Mouse (Mus musculus) ovary, postnatal 10 days (tissue): ENCODE results near the gene Dscam.
A peak's percentile ranks its signal among the peaks of the same experiment; 100 is the strongest.

Experiments
- DNase-seq: peaks from one replicate; pipeline ENCODE4 v3.0.0; 2022; ENCODE audit warnings: low spot score

The Dscam gene

DNA sequence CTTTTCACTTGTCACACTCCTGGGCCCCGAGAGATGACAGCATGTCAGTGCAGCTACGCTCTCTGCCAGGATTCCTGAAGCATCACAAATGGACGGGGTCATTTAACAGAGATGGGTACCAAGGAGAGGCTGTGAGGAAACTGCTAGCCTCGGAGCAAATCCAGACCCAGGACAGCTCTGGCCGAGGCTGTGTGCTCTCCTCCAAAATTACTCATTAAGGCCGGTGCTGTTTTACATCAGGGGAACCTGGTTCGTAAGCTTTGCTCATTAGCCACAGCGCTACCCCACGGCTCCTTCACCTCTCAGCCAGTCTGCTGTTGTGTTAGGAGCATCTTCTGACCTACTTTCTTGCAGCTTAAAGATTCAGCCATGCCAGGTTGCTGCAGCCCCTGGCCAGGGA lies 449.3 kb downstream of the Dscam start:
- no peak for DNase-seq

DNA sequence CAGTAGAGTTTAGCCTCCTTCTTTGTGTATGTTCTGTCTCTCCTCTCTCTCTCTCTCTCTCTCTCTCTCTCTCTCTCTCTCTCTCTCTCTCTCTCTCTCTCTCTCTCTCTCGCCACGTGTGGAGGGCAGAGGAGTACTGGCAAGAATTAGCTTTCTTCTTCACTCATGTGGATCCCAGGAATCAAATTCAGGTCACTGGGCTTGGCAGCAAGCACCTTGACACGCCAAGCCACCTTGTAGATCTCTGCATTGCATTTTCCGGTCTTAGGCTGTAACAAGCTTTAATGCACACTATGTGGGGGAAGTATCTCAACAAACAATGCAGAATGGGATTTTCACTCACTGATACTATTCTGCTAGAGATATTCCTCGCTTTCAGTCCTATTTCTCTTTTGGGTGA lies 449.9 kb downstream of the Dscam start:
- DNase-seq, result no peak

DNA sequence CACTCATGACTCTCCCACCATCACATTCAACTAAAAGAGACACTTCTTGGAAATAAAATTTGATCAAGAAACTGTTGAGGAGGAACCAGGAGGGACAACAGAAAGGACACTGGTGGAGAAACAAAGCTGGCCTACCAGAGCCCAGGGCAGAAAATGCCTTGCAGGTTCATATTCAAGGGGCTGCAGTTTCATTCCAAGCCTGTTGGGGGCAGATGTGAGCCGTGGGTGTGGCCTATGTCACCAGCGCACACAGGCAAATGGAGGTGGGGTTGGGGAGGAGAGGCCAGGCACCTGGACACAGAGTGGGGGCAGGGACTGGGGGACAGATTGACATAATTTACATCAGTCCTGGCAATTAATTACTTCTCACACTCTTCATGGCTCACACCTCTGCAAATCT lies 452.3 kb downstream of the Dscam start:
- no peak for DNase-seq

DNA sequence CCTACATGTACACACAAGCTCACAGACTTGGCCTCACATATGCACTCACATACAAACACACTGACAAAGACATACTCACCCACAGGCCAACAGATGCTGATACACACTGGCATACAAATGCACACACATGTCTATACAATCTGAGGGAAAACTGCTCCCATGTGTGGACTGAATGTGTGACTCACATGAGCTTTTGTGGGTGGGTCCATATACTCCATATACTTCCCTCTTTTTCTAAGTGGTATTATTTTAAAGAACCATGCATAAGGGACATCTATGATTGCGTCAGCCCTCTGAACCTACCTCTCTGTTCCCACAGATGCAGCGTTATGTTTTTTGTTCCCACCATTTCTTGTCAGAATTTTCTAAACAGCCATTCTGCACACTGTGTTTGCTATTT lies 453.9 kb downstream of the Dscam start:
- no peak for DNase-seq

DNA sequence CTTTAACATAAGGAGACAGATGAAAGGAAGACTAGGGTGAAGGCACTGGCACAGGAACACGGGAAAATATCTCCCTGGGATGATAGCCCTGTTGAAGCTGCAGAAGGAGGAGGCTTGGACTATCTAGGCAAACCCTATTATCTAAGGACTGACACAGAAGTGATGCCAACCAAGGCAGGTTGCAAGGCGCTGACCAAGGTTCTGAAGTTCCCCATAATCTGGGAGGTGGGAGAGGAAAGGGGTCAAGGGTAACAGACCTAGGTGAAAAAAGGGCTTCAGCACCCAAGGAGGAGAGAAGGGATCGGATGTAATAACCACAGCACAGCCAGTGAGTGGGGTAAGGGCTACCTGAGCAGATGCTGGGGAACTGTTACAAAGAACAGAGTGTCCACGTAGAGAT lies 458.6 kb downstream of the Dscam start:
- no peak for DNase-seq

DNA sequence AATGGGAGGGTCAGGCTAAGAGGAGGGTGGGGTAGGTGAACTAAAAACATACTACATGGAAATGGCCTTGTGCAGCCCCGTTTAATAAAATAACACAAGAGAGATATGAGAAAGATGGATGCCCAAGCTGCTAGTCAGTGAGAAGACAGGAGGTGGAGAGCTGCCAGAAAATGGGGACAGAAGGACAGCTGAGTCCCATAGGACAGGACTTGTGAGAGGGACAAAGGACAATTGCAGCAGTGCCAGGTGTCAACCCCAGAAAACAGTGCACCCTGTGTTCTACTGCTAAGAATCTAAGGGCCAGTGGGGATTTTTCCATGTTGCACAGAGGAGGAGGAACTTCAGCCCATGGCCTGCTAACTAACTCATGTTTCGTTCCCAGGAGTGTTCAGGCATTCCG lies 470.0 kb downstream of the Dscam start:
- DNase-seq, result no peak

DNA sequence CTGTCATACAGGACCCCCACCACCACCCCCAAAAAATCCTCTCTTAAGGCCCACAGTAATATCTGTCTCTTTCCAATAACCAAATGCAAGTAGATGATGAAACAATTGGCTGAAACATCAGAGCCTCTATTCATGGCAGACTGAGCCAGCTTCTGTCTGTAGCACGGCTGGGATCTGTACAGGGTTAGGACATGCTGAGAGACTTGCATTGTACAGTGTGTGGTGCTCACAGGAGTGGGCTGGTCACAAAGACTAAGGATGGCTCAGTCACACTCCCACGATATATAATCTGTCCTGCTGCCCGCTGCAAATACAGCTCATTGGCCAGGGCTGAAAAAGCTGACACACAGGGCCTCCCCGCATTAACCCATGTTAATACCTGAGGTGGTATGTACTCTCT lies 474.7 kb downstream of the Dscam start:
- no peak for DNase-seq

DNA sequence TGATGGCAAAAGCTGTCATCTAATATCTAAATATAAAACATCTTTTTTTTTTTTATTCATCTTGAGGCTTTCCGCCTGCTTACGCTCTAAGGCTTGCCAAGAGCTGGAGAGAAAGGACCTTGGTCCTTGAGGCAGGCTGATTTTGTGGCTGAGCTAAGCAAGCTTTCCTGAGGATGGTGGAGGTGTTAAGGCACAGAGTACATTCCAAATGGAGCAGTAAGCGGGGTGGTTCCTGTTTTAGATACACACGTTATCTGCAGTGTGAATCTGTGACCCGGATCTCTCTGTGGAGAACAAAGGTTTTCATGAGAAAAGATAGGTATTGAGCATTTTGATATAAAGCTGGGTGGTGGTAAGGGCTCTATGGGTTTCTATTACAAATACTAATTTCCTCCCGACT lies 479.0 kb downstream of the Dscam start:
- DNase-seq, result no peak

DNA sequence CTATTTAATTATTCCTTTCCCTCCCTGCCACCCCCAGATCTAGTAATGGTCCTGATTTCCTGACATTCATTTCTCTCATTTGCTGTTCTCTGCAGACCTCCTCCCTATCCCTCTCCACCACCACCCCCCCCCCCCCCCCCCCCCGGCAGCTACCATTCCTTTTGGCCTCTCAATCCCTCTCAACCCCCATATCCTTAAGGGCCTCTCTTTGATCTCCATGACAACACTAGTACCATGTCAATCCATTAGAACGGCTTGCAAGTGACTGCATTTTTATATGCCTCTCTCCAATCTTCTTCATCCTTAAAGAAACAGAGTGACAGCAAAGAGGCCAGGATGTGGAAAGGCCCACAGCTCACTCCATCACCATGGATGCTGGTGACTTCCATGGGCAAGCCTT lies 480.5 kb downstream of the Dscam start:
- DNase-seq, result no peak

DNA sequence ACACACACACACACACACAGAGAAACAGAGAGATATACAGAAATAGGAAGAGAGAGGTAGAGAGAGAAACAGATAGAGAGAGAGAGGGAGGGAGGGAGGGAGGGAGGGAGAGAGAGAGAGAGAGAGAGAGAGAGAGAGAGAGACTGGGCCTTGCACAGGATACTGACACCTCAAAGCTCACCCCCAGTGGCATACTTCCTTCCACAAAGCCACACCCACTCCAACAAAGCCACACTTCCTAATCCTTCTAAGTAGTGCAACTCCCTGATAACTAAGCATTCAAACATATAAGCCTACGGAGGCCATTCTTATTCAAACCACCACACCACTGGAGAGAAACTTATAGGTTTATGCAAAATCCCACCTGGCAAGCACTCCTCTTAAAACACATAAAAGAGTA lies 481.1 kb downstream of the Dscam start:
- DNase-seq, result no peak

DNA sequence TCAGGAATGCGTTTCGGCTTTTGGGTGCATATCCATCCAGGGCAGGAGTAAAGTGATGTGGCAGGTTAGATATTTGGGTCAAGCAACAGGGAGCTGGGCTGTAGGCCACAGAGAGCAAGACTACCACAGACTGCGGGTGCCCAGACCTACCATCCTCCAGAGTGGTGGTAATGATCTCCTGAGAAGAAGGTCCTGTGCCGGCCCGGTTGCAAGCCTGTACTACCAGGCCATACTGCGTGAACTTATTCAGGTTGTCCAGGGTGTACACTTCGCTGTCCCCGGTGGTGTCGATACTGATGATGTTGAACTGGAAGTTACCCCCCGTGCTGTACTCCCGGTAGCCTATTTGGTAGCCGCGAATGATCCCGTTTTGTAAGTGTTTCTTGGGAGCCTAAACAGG lies 485.5 kb downstream of the Dscam start:
- DNase-seq, result no peak

DNA sequence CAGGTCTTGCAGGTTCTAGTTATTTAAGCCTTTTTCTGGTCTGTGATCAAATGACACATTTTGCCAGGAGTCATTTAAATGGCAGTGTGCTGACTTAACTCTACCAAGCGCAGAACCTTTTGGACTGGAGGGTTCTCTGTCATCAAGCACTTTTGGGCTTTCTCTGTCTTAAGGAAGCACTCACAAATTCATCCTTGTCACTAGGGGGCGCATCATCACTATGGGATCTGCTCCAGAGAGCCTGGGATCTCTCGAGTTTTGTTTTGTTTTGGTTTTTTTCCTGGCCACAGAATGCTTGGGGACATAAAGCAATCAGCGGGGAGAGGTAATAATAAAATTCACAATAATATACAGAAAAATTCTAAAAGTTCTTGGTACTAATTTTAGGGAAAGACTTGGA lies 486.0 kb downstream of the Dscam start:
- peak; percentile 21 for DNase-seq

DNA sequence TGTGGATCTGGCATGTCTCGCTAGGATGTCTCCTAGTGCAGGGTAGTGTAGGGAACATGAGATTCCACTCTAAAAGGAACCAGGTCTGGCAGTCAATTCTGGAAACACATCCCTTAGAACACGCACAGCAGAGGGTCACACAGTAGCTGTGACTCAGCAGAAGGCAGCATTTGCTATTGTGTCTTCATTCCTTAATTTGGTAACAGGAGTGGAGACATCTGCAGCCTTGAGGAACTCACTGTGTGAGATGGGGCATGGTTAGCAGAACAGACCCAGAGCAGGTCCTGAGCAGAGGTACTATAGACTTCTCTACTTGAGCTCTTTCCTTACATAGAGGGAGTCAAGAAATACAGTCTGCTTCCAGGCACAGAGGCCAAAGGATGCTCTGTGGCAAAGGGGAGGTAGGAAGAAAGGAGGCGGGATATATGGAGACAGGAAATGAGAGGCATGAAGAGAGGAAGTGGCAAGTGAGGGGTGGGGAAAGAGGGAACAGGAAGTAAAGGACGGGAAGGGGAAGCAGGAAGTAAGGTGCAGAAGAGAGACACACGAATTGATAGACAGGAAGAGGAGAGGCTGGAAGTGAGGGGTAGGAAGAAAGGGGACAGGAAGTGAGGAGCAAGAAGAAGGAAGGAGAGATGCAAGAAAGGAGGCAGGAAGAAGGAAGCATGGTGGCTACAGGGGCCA lies 488.1 kb downstream of the Dscam start:
- DNase-seq, result no peak

DNA sequence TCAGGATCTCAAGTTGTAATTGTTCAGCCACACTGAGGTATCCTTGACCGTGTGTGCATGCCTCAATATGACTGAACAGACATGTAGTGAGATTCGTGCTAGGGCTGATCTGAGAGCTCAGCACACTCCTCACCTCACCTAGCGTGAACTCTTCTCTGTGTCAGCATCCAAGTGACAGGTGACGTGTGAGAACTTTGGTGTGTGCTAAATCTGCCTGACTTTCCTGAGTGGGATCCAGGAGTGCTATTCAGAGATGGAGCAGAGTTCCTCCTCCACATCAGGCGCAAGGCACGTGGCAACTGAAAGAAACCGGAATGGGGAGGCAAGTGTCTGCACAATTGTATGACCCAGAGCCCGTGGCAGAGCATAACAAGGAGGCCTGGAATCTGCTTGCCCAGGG lies 490.6 kb downstream of the Dscam start:
- no peak for DNase-seq

DNA sequence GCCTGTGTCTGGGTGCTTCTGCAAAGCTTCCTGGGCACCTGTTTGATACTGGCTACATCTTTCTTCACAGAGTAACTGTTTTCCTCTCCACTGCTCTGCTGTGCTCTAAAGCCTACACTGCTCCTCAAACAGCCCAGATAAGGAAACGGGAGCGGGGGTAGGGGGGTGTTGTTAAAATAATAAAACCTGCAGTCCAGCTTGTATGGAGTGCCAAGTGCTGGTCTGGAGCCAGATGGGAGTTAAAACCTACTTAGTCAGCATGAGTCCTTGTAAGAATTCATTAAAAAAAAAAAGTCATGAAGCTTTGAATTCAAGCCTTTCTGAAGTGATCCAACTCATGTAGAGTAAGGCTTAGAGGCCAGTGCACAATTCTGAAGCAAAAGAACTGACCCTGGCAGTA lies 493.1 kb downstream of the Dscam start:
- DNase-seq, result no peak

DNA sequence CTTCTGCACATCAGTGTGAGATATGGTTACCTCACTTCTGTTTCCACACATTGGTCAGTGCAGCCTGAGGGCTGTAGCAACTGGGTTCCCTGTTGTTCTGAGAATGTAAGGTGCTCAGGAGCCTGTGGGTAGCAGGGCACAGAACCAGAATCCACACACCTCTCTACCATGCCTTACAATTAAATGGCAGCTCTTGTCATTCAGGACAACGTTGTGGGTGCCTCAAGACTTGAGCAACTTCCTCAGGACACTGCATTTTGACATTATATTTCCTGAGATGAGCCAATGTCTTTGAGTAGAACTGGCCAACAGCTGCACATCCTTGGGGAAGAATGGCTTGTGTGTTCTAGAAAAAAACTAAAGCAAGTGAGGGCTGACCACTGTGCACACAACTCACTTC lies 493.9 kb downstream of the Dscam start:
- no peak for DNase-seq

DNA sequence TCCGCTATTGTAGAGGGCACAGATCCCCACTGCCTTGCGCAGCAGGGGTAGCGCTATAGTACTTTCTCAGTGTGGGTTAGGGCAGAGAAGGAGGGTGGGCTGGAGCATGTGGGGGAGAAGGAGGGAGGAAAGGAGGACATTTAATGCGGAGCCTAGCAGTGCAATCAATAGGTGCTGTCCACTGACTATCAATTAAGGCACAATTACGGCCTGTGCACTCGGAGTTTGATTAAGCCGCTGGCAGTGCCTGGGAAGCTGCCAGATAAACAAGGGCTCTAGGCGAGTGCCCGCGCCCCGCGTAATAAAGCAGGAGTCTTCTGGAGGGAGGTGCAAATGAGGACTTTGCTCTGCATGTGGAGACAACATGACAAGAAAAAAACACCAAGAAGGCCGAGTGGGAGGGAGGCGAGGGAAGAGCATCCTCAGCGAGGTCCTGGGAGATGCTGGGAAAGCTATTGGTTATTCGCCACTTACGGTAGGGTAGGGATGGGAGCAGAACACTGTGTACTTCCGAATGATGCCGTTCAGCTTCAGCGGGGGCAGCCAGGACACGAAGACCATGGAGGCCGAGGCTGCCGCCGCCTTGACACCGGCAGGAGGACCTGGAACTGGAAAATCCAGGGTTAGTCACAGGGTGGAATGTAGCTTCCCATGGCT lies 497.2 kb downstream of the Dscam start:
- no peak for DNase-seq

DNA sequence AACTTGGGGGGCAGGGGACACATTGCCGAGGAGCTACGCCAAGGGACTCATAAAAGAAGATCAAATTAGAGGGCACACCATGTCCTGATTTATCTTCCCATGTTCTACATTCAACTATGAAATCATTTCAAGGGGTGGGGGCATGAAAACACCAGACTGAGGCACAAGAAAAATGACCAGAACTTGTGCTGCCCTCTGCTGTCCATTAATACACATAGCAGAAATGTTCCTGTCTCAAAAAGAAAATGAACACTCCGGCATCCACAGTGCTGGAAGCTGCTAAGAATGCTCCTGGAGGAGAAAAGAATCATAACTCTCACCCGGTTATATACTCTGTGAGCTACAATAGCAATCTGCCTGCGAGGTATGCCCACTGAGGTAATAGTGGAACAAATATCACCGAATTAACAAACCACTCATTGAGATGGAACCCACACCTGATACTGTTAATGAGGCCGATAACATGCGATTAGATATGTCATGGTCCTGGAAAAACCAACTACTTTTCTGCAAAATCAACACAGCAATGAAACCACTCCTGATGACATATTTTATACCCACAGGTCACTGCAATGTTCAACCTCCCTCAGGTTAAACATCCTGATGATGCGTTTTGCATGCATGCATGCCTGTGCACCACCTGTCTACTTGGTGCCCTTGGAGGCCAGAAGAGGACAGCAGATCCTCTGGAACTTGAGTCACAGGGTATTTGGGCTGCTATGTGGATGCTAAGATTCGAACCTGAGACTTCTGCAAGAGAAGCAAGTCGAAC lies 498.8 kb downstream of the Dscam start:
- no peak for DNase-seq

DNA sequence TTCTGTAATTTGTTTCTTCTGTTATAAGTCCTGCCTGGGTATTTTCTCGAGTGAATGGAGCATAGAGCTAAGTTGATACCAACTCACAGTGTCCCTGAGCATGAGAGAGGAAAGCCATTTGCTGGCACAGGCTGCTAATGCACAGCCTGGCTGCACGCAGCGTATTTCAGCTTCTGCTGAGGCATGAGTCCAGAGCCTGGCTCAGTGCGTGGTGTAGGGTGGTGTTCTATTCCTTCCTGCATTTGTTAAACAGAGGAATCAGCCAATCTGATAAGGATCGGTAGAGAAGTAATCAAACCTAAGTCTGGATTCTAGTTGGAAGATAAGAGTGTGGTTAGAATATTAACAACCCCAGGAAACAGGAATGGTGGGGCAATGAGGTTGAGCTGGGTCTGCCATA lies 500.8 kb downstream of the Dscam start:
- DNase-seq, result no peak

DNA sequence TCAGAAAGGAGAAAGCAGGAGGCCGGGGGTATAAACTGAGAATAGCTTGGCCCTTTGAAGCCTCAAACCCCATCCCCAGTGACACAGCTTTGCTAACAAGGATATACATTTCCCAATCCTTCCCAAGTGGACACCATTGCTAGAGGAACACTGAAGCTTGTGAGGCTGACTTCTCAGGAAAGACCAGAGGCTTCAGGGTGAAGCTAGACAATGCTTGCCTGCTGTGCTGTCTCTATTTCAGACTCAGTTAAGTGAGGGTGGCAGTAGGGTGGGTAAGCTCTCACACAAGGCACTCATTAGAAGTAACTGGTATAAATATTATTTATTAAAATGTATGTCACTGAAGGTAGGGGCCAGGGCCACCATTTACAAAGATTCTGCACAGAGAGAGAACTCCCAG lies 502.1 kb downstream of the Dscam start:
- DNase-seq, result no peak

DNA sequence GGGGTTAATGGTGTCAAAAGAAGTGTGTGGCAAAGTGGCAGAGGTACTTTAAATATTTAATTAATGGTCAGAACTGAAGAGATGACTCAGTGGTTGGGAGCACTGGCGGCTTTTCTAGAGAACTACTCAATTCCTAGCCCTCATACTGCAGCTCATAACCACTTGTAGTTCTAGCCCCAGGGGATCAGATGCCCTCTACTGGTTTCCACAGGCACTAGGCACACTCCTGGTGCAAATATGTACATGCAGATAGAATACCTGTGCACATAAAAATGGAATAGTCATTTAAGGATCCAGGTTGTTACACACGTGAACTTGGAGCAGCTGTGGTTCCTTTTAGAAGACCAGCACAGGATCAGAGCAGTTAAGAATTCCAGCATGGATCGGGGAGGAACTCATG lies 509.5 kb downstream of the Dscam start:
- no peak for DNase-seq

DNA sequence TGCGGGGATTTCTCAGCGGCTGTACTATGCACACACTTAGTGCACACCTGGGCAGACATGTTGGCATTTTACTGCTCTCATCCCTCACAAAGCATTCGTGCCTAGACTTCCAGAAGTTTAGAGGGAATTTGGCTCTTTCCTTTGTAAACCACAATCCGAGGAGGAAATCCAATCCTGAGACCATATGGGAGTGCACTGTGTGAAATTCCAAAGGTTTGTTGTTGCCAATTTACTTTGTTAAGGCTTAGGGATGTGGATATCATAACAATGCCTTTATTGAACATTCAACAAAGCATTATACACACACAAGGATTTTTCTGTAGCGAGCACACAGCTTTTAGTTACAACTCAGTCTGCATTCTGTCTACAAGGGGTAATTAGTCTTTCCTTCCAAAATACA lies 511.3 kb downstream of the Dscam start:
- DNase-seq, result no peak

DNA sequence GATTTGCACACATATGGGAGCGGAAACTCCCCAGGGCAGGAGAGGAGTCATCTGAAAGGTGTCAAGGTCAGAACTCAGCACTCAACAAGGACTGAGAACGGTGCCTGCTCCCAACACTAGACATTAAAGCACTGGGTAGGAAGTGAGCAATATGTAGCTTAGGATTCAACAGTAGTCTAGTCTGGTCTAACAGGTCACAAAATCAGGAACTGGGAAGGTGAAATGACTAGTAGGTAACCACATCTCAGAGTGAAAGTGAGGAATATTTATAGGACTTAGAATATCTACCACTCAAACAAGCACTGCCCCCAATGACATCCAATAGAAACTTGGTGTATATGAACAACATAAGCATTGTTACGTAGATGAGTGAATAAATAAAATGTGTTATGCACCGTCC lies 515.0 kb downstream of the Dscam start:
- DNase-seq, result no peak

DNA sequence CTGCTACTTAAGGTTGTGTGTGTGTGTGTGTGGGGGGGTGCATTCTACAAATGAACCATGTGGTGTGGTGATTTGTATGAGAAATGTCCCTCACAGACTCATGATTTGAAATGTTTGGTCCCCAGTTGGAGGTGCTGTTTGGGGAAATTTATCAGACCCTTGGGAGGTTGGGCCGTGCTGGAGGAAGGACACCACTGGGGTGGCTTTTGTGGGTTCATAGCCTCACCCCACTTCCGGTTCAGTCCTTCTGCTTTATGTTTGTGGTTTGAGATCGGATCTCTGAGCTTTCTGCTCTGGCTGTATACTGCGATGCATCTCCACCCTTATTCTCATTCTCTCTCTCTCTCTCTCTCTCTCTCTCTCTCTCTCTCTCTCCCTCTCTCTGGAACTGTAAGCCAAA lies 516.5 kb downstream of the Dscam start:
- DNase-seq, result no peak
